Mouse (Mus musculus): ENCODE results near the gene Eci1.

GRCm38 (mm10) chr17:24469336-24469909 is 43.0 kb downstream of the Eci1 start:
- TF ChIP-seq CTCF (IDR thresholded peaks at IDR 0.05; ENCODE audit: low read depth) (no peak), EP300 (IDR thresholded peaks at IDR 0.05; ENCODE audit: low read depth) (no peak)
